Mouse (Mus musculus): Measurements from ENCODE around the gene St8sia6.

DNA sequence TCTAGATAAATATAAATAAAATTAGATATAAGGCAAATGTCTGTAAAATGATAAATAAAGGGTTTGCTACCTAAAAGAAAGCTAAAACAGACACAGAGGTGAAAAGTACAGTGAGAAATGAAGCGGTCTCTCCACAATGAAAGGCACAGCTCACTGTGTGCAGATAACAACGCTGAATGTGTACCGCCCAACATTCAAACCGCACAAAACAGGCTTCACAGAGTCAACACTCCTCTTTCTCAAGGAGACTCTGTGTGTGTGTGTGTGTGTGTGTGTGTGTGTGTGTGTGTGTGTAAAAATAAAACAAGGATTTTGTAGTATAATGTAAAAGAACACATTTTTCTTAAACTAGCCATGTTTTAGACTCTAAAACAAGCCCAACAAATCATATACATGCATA lies 14.1 kb upstream of the St8sia6 start:
- no peak for TF ChIP-seq CTCF (IDR thresholded peaks at IDR 0.05; ENCODE audit: low read depth)
- TF ChIP-seq EP300 (IDR thresholded peaks at IDR 0.05; ENCODE audit: low read depth) = no peak
